Mouse (Mus musculus) heart, embryonic 12.5 days (tissue): Measurements from ENCODE around the gene Atp1b2. TPM values are rescaled to one million over a fixed set of nuclear protein-coding genes. Genes with fewer than 3 reads are reported as not detected.
"Not testable (repeated sequence)": the region's sequence is repeated elsewhere in the genome, so short reads cannot be mapped to it uniquely, and the experiment has no call there.

Experiments
- ATAC-seq: fragments of 200-750 bp; cut with Nextera tagmentation; 2 replicates; pipeline ENCODE4 v1.8.0; 2017; ENCODE audit warnings: moderate TSS enrichment, moderate library complexity; ENCODE audit not compliant: insufficient number of reproducible peaks, low FRiP score
- H3K27ac ChIP-seq: fragments of 300-500 bp; sonication (generic); 2 replicates; pipeline ENCODE4 v1.5.1; 2016; ENCODE audit warnings: mild to moderate bottlenecking, moderate library complexity; ENCODE audit not compliant: poor library complexity, severe bottlenecking
- H3K27me3 ChIP-seq: fragments of 300-500 bp; sonication (generic); replicated peaks from 2 replicates; pipeline ENCODE4 v1.6.1; 2016; ENCODE audit warnings: mild to moderate bottlenecking, moderate library complexity
- H3K36me3 ChIP-seq: fragments of 300-500 bp; sonication (generic); 2 replicates; pipeline ENCODE4 v1.6.1; 2016; ENCODE audit warnings: mild to moderate bottlenecking, moderate library complexity
- H3K4me1 ChIP-seq: fragments of 300-500 bp; sonication (generic); replicated peaks from 2 replicates; pipeline ENCODE4 v1.6.1; 2016; ENCODE audit warnings: mild to moderate bottlenecking
- H3K4me2 ChIP-seq: fragments of 300-500 bp; sonication (generic); 2 replicates; pipeline ENCODE4 v1.6.1; 2016; ENCODE audit warnings: mild to moderate bottlenecking, moderate library complexity
- H3K4me3 ChIP-seq: fragments of 300-500 bp; sonication (generic); 2 replicates; pipeline ENCODE4 v1.5.1; 2016; ENCODE audit warnings: mild to moderate bottlenecking
- H3K9ac ChIP-seq: fragments of 300-500 bp; sonication (generic); 2 replicates; pipeline ENCODE4 v1.6.1; 2016; ENCODE audit warnings: mild to moderate bottlenecking, moderate library complexity
- H3K9me3 ChIP-seq: fragments of 300-500 bp; sonication (generic); replicated peaks from 2 replicates; pipeline ENCODE4 v1.6.1; 2016; ENCODE audit warnings: mild to moderate bottlenecking, moderate library complexity
- WGBS: fragments of 180-500 bp; shearing (Covaris S2); methylation state at CpG from one replicate; pipeline ENCODE4 v1.1.7; 2016; 5-methylcytosine and 5-hydroxymethylcytosine counted together
- polyA plus RNA-seq: library from polyadenylated mRNA; unstranded; fragments of >200 nt; fragmentation: Nextera tagmentation; extraction: Ambion mirVana; gene quantifications from 2 replicates; pipeline ENCODE4 v1.2.1, GENCODE M21; 2016

Gene Atp1b2
- polyA plus RNA-seq, 1 experiment from 2014 or later = 30.9 TPM

- Histone ChIP-seq H3K27me3 (no peaks in the 10 kb centered on the region), H3K4me3 (peak overlapping the region; percentile 64; the same call in 1 of the 2 replicates), H3K9ac (no peak overlapping the region), H3K9me3 (no peaks in the 10 kb centered on the region), H3K36me3 (no peaks in the 10 kb centered on the region), H3K4me2 (peak overlapping the region; percentile 86), H3K4me1 (peaks cover 13% of the 10 kb centered on the region), H3K27ac (no peak overlapping the region)
- no peak for ATAC-seq
- WGBS = 78% methylated on average over 4 of the region's 4 CpGs
These were observed 17.3 kb upstream of the Atp1b2 start for GRCm38 (mm10) chr11:69623006-69623405.

DNA sequence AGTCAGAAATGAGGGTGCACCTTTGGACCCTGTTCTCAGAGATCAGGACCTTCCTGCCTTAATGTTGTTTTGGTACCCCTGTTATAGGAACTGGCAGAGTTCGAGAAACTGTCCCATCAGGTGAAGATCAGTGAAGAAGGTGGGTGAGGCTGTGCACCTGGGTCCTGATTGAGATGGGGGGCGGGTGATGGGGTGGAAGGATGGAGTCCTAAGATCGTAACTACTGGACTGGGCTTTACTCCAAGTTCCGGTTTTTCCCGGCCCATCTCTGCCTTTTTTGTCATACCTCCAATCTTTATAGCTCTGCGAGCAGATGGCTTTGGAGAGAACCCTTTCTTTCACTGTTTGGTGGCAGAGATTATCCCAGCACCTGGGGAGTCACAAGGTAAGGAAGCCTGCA, 16.7 kb upstream of the Atp1b2 start:
- Histone ChIP-seq H3K9me3 (no peaks in the 10 kb centered on the region), H3K9ac (peak overlapping the region; percentile 81), H3K36me3 (no peaks in the 10 kb centered on the region), H3K27me3 (0 out of 2 replicates have a peak, but pooled peaks cover 5% of the 10 kb centered on the region), H3K4me2 (peak overlapping the region; percentile 86), H3K4me3 (peak overlapping the region; percentile 64), H3K4me1 (peaks cover 17% of the 10 kb centered on the region), H3K27ac (peak overlapping the region; percentile 59; the same call in 1 of the 2 replicates)
- WGBS = 37% methylated on average over 6 of the region's 6 CpGs
- ATAC-seq = no peak; the same call in 1 of the 2 replicates

- 2% methylated on average over 20 of the region's 20 CpGs for WGBS
- peak; percentile 84 for ATAC-seq
These were observed 16.0 kb upstream of the Atp1b2 start, which contains the start of gene Sat2 for GRCm38 (mm10) chr11:69621571-69622268. Gene Sat2, plus strand, starts transcription at chr11:69622024.

DNA sequence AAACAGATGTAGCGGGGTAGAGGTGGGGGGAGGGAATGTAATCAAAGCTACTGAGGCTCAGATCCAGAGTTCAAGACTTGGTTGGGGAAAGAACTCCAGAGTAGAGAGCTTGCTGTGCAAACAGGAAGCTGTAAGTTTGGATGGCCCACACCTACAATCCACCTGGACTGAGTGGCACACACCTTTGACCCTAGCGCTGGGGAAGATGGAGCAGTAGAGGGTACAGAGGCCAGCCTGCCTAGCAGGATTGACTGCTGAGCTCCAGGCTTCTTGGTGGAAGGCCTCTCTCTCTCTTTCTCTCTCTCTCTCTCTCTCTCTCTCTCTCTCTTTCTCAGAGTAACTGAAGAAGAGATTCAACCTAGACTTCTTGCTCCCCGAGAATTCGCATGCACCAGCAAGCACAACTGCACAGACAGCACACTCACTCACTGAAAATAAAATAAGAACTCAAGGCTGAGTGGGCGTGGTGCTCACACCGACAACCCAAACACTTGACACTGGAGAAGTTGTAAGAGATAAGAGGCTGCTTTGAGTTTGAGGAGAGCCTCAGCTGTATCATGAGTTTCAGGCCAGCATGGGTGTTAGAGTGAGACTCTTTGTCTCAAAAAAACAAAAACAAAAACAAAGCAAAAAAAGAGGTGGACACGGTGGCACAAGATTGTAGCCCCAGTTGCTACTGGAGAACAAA, 14.8 kb upstream of the Atp1b2 start:
- Histone ChIP-seq H3K9me3 (no peaks in the 10 kb centered on the region), H3K36me3 (no peaks in the 10 kb centered on the region), H3K9ac (no peak overlapping the region), H3K4me2 (no peak overlapping the region), H3K27ac (no peak overlapping the region), H3K27me3 (0 out of 2 replicates have a peak, but pooled peaks cover 9% of the 10 kb centered on the region), H3K4me3 (no peak overlapping the region), H3K4me1 (peaks cover 17% of the 10 kb centered on the region)
- ATAC-seq = peak; percentile 43; the same call in 1 of the 2 replicates
- 56% methylated on average over 7 of the region's 7 CpGs for WGBS

More at GRCm38 (mm10) chr11:69621571-69622268, 16.0 kb upstream of the Atp1b2 start, which contains the start of gene Sat2:
- Histone ChIP-seq H3K4me3 (peak within 1 kb of the TSS; percentile 64), H3K4me2 (peak within 1 kb of the TSS; percentile 86), H3K4me1 (peaks cover 17% of the 10 kb centered on the region), H3K27me3 (0 out of 2 replicates have a peak, but pooled peaks cover 5% of the 10 kb centered on the region), H3K36me3 (no peaks in the 10 kb centered on the region), H3K27ac (peak within 1 kb of the TSS; percentile 59; the same call in 1 of the 2 replicates), H3K9me3 (no peaks in the 10 kb centered on the region), H3K9ac (peak within 1 kb of the TSS; percentile 81)

- no peak within 1 kb of the TSS for H3K27ac ChIP-seq
- ATAC-seq = no peak
- H3K4me1 ChIP-seq = peaks cover 23% of the 10 kb centered on the region
- no peak within 1 kb of the TSS for H3K4me2 ChIP-seq
- H3K36me3 ChIP-seq = no peaks in the 10 kb centered on the region
- WGBS = 52% methylated on average over 5 of the region's 5 CpGs
- no peak within 1 kb of the TSS for H3K4me3 ChIP-seq
- peak within 1 kb of the TSS; percentile 38; the same call in 1 of the 2 replicates for H3K9ac ChIP-seq
- 0 out of 2 replicates have a peak, but pooled peaks cover 11% of the 10 kb centered on the region for H3K27me3 ChIP-seq
- H3K9me3 ChIP-seq = no peaks in the 10 kb centered on the region
These were observed 12.1 kb upstream of the Atp1b2 start, which contains the start of gene Shbg for GRCm38 (mm10) chr11:69617805-69618204. Gene Shbg, minus strand, starts transcription at chr11:69617905.

- Histone ChIP-seq H3K4me2 (no peak overlapping the region), H3K4me3 (no peak overlapping the region), H3K27me3 (0 out of 2 replicates have a peak, but pooled peaks cover 11% of the 10 kb centered on the region), H3K36me3 (no peaks in the 10 kb centered on the region), H3K4me1 (peaks cover 18% of the 10 kb centered on the region), H3K27ac (no peak overlapping the region), H3K9ac (peak overlapping the region; percentile 38; the same call in 1 of the 2 replicates), H3K9me3 (no peaks in the 10 kb centered on the region)
- 40% methylated on average over 10 of the region's 10 CpGs for WGBS
- no peak for ATAC-seq
These were observed 11.0 kb upstream of the Atp1b2 start for GRCm38 (mm10) chr11:69616781-69617180.

DNA sequence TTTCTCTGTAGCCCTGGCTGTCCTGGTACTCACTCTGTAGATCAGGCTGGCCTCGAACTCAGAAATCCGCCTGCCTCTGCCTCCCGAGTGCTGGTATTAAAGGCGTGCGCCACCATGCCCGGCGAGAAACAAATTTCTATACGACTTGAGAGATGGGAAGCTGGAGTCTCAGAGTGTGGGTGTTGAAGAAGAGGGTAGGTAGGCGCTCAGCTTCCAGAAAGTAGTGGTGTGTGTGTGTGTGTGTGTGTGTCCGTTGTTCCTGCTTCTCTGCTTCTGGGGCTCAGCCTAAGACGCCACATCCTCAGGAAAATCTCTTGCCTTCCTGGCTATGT, 8.5 kb upstream of the Atp1b2 start:
- ATAC-seq, H3K36me3 ChIP-seq, H3K9me3 ChIP-seq, H3K9ac ChIP-seq, H3K27ac ChIP-seq: not testable (repeated sequence)
- H3K4me1 ChIP-seq = peaks cover 11% of the 10 kb centered on the region
- 0 out of 2 replicates have a peak overlapping the region, but pooled peaks have one; percentile 14 for H3K4me3 ChIP-seq
- peak overlapping the region; percentile 56 for H3K4me2 ChIP-seq
- H3K27me3 ChIP-seq = 0 out of 2 replicates have a peak, but pooled peaks cover 11% of the 10 kb centered on the region
- 47% methylated on average over 11 of the region's 11 CpGs for WGBS

DNA sequence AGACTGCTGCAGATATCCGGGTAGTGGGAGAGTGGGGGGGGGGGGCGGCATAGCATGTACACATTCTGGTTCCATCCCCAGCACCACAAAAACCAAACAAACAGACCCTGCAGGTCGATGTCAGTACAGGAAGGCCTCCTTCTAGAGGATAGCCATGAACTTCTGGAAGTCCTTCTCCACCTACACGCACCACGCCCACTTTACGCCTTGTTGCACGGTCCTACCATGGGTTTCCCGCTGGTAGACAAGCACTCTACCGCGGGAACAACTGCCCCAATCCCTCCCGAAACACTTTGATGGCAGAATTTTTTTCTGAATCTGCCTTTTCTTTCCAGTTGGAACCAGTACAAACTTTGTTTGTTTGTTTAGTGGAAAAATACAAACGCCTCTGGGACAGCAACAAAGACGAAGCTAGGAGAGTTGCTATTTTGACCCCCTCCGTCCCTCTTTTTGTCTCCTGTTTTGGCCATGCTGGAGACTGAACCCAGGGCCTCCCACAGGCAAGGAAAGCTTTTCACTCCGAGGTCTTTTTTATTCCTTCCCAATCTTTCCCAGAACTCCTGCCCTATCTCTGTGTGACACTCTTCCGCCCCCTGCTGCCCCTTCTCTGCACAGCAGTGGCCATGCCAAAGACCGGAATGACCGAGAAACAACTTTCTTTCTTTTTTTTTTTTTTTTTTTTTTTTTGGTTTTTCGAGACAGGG, 8.0 kb upstream of the Atp1b2 start:
- Histone ChIP-seq H3K27me3 (0 out of 2 replicates have a peak, but pooled peaks cover 11% of the 10 kb centered on the region), H3K4me2 (peak overlapping the region; percentile 56), H3K4me3 (peak overlapping the region; percentile 14; the same call in 1 of the 2 replicates), H3K4me1 (peaks cover 11% of the 10 kb centered on the region), H3K9ac (peak overlapping the region; percentile 23; the same call in 1 of the 2 replicates), H3K27ac (no peak overlapping the region), H3K9me3 (no peaks in the 10 kb centered on the region), H3K36me3 (no peaks in the 10 kb centered on the region)
- WGBS = 10% methylated on average over 19 of the region's 19 CpGs
- ATAC-seq = peak; percentile 48; the same call in 1 of the 2 replicates

GRCm38 (mm10) chr11:69610899-69611298, 5.2 kb upstream of the Atp1b2 start:
- H3K27ac ChIP-seq = no peak overlapping the region
- no peak for ATAC-seq
- H3K27me3 ChIP-seq = 0 out of 2 replicates have a peak, but pooled peaks cover 5% of the 10 kb centered on the region
- no peak overlapping the region for H3K4me2 ChIP-seq
- peaks cover 11% of the 10 kb centered on the region for H3K4me1 ChIP-seq
- no peaks in the 10 kb centered on the region for H3K36me3 ChIP-seq
- H3K9me3 ChIP-seq = no peaks in the 10 kb centered on the region
- 44% methylated on average over 4 of the region's 4 CpGs for WGBS
- H3K9ac ChIP-seq = no peak overlapping the region
- H3K4me3 ChIP-seq = no peak overlapping the region

GRCm38 (mm10) chr11:69609416-69609815, 3.7 kb upstream of the Atp1b2 start:
- H3K27me3 ChIP-seq = no peaks in the 10 kb centered on the region
- H3K27ac ChIP-seq = no peak overlapping the region
- no peaks in the 10 kb centered on the region for H3K36me3 ChIP-seq
- H3K9me3 ChIP-seq = no peaks in the 10 kb centered on the region
- 43% methylated on average over 7 of the region's 7 CpGs for WGBS
- H3K9ac ChIP-seq = no peak overlapping the region
- ATAC-seq = no peak
- H3K4me3 ChIP-seq = no peak overlapping the region
- no peak overlapping the region for H3K4me2 ChIP-seq
- H3K4me1 ChIP-seq = peaks cover 22% of the 10 kb centered on the region
